Mouse (Mus musculus): ENCODE results near the gene Stk35. TPM values are rescaled to one million over a fixed set of nuclear protein-coding genes. Genes with fewer than 3 reads are reported as not detected.

The Stk35 gene
- polyA plus RNA-seq, 1 experiment = 35.5 TPM

GRCm38 (mm10) chr2:129801231-129802029 lies 1.1 kb downstream of the Stk35 start:
- H3K9ac ChIP-seq (ENCODE audit: low read depth, poor library complexity, severe bottlenecking) = peak overlapping the region; percentile 96
- H3K4me3 ChIP-seq (ENCODE audit: low read depth, low read length) = peak overlapping the region; percentile 92
- no peaks in the 10 kb centered on the region for H3K4me1 ChIP-seq (ENCODE audit: control insufficient read depth, insufficient read depth, low read length)
- no peaks in the 10 kb centered on the region for H3K27me3 ChIP-seq (ENCODE audit: control insufficient read depth, insufficient read depth, low read length, poor library complexity, severe bottlenecking)
- peak overlapping the region; percentile 92 for H3K27ac ChIP-seq (ENCODE audit: insufficient read depth, low read length)
- no peaks in the 10 kb centered on the region for H3K9me3 ChIP-seq (replicated peaks; ENCODE audit: control insufficient read depth, insufficient read depth, low read length, poor library complexity, severe bottlenecking)
- peaks cover 16% of the 10 kb centered on the region for H3K36me3 ChIP-seq (ENCODE audit: control insufficient read depth, insufficient read depth, low read length, poor library complexity, severe bottlenecking)
- TF ChIP-seq POLR2A (IDR thresholded peaks at IDR 0.05; ENCODE audit: insufficient read depth, low read length) (no peak), CTCF (IDR thresholded peaks at IDR 0.05; ENCODE audit: low read depth, low read length) (no peak), EP300 (IDR thresholded peaks at IDR 0.05; ENCODE audit: insufficient read depth, low read depth, low read length) (no peak)

GRCm38 (mm10) chr2:129805486-129805885 lies 5.2 kb downstream of the Stk35 start:
- no peak overlapping the region for H3K9ac ChIP-seq (ENCODE audit: low read depth, poor library complexity, severe bottlenecking)
- no peak overlapping the region for H3K4me3 ChIP-seq (ENCODE audit: low read depth, low read length)
- peaks cover 30% of the 10 kb centered on the region for H3K36me3 ChIP-seq (ENCODE audit: control insufficient read depth, insufficient read depth, low read length, poor library complexity, severe bottlenecking)
- no peaks in the 10 kb centered on the region for H3K4me1 ChIP-seq (ENCODE audit: control insufficient read depth, insufficient read depth, low read length)
- TF ChIP-seq EP300 (IDR thresholded peaks at IDR 0.05; ENCODE audit: insufficient read depth, low read depth, low read length) (no peak), POLR2A (IDR thresholded peaks at IDR 0.05; ENCODE audit: insufficient read depth, low read length) (no peak), CTCF (IDR thresholded peaks at IDR 0.05; ENCODE audit: low read depth, low read length) (no peak)
- no peaks in the 10 kb centered on the region for H3K27me3 ChIP-seq (ENCODE audit: control insufficient read depth, insufficient read depth, low read length, poor library complexity, severe bottlenecking)
- H3K9me3 ChIP-seq (replicated peaks; ENCODE audit: control insufficient read depth, insufficient read depth, low read length, poor library complexity, severe bottlenecking) = no peaks in the 10 kb centered on the region
- H3K27ac ChIP-seq (ENCODE audit: insufficient read depth, low read length) = no peak overlapping the region

- Histone ChIP-seq H3K4me3 (ENCODE audit: low read depth, low read length) (no peak overlapping the region), H3K9me3 (replicated peaks; ENCODE audit: control insufficient read depth, insufficient read depth, low read length, poor library complexity, severe bottlenecking) (no peaks in the 10 kb centered on the region), H3K27me3 (ENCODE audit: control insufficient read depth, insufficient read depth, low read length, poor library complexity, severe bottlenecking) (no peaks in the 10 kb centered on the region), H3K36me3 (ENCODE audit: control insufficient read depth, insufficient read depth, low read length, poor library complexity, severe bottlenecking) (peaks cover 40% of the 10 kb centered on the region), H3K4me1 (ENCODE audit: control insufficient read depth, insufficient read depth, low read length) (no peaks in the 10 kb centered on the region), H3K9ac (ENCODE audit: low read depth, poor library complexity, severe bottlenecking) (no peak overlapping the region), H3K27ac (ENCODE audit: insufficient read depth, low read length) (no peak overlapping the region)
- TF ChIP-seq POLR2A (IDR thresholded peaks at IDR 0.05; ENCODE audit: insufficient read depth, low read length) (no peak), CTCF (IDR thresholded peaks at IDR 0.05; ENCODE audit: low read depth, low read length) (no peak), EP300 (IDR thresholded peaks at IDR 0.05; ENCODE audit: insufficient read depth, low read depth, low read length) (no peak)
Observed at GRCm38 (mm10) chr2:129806486-129806885, 6.2 kb downstream of the Stk35 start.

- Histone ChIP-seq H3K9ac (ENCODE audit: low read depth, poor library complexity, severe bottlenecking) (no peak overlapping the region), H3K4me3 (ENCODE audit: low read depth, low read length) (no peak overlapping the region), H3K27me3 (ENCODE audit: control insufficient read depth, insufficient read depth, low read length, poor library complexity, severe bottlenecking) (no peaks in the 10 kb centered on the region), H3K9me3 (replicated peaks; ENCODE audit: control insufficient read depth, insufficient read depth, low read length, poor library complexity, severe bottlenecking) (no peaks in the 10 kb centered on the region), H3K4me1 (ENCODE audit: control insufficient read depth, insufficient read depth, low read length) (no peaks in the 10 kb centered on the region), H3K36me3 (ENCODE audit: control insufficient read depth, insufficient read depth, low read length, poor library complexity, severe bottlenecking) (peaks cover 38% of the 10 kb centered on the region), H3K27ac (ENCODE audit: insufficient read depth, low read length) (no peak overlapping the region)
- TF ChIP-seq POLR2A (IDR thresholded peaks at IDR 0.05; ENCODE audit: insufficient read depth, low read length) (no peak), EP300 (IDR thresholded peaks at IDR 0.05; ENCODE audit: insufficient read depth, low read depth, low read length) (no peak), CTCF (IDR thresholded peaks at IDR 0.05; ENCODE audit: low read depth, low read length) (no peak)
Observed at GRCm38 (mm10) chr2:129810563-129810962, 10.2 kb downstream of the Stk35 start.

GRCm38 (mm10) chr2:129814033-129814432 lies 13.7 kb downstream of the Stk35 start:
- Histone ChIP-seq H3K9ac (ENCODE audit: low read depth, poor library complexity, severe bottlenecking) (no peak overlapping the region), H3K36me3 (ENCODE audit: control insufficient read depth, insufficient read depth, low read length, poor library complexity, severe bottlenecking) (peaks cover 50% of the 10 kb centered on the region), H3K27me3 (ENCODE audit: control insufficient read depth, insufficient read depth, low read length, poor library complexity, severe bottlenecking) (no peaks in the 10 kb centered on the region), H3K4me3 (ENCODE audit: low read depth, low read length) (no peak overlapping the region), H3K27ac (ENCODE audit: insufficient read depth, low read length) (no peak overlapping the region), H3K4me1 (ENCODE audit: control insufficient read depth, insufficient read depth, low read length) (peaks cover 2% of the 10 kb centered on the region), H3K9me3 (replicated peaks; ENCODE audit: control insufficient read depth, insufficient read depth, low read length, poor library complexity, severe bottlenecking) (no peaks in the 10 kb centered on the region)
- no peak for TF ChIP-seq CTCF (IDR thresholded peaks at IDR 0.05; ENCODE audit: low read depth, low read length)
- TF ChIP-seq POLR2A (IDR thresholded peaks at IDR 0.05; ENCODE audit: insufficient read depth, low read length) = no peak
- TF ChIP-seq EP300 (IDR thresholded peaks at IDR 0.05; ENCODE audit: insufficient read depth, low read depth, low read length) = no peak

- Histone ChIP-seq H3K9ac (ENCODE audit: low read depth, poor library complexity, severe bottlenecking) (no peak overlapping the region), H3K36me3 (ENCODE audit: control insufficient read depth, insufficient read depth, low read length, poor library complexity, severe bottlenecking) (peaks cover 45% of the 10 kb centered on the region), H3K27ac (ENCODE audit: insufficient read depth, low read length) (no peak overlapping the region), H3K4me1 (ENCODE audit: control insufficient read depth, insufficient read depth, low read length) (peaks cover 2% of the 10 kb centered on the region), H3K4me3 (ENCODE audit: low read depth, low read length) (no peak overlapping the region), H3K9me3 (replicated peaks; ENCODE audit: control insufficient read depth, insufficient read depth, low read length, poor library complexity, severe bottlenecking) (no peaks in the 10 kb centered on the region), H3K27me3 (ENCODE audit: control insufficient read depth, insufficient read depth, low read length, poor library complexity, severe bottlenecking) (no peaks in the 10 kb centered on the region)
- TF ChIP-seq CTCF (IDR thresholded peaks at IDR 0.05; ENCODE audit: low read depth, low read length) (no peak), EP300 (IDR thresholded peaks at IDR 0.05; ENCODE audit: insufficient read depth, low read depth, low read length) (no peak), POLR2A (IDR thresholded peaks at IDR 0.05; ENCODE audit: insufficient read depth, low read length) (no peak)
Observed at GRCm38 (mm10) chr2:129815076-129815475, 14.8 kb downstream of the Stk35 start.

All from ES-Bruce4 (cell line).